Comparison of ENCODE assay signal across 22 mouse cellular contexts in the genomic region with DNA sequence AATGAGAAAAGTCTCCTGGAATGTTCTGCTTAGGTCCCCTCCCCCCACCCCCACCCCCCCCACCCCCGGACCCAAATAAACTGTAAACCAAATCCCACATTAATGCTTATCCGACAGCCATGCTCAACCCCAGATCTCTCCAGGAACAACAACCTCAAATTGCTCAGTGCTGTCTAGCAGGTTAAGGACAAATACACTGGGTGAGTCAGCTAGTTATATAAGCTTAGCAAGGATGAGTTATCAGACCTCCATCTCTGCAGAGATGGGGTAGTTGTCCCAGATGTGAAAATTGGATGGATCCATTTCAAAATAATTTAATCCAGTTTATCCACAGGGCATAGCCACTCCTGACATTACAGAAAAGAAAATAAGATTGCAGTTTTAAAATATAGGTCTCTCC.
DNase-seq lines count a peak whose midpoint lies in the region; ATAC-seq and TF ChIP-seq lines count a peak whose summit lies in the region.
"Had no signal": no experiment of that assay in that cellular context is flagged by ENCODE, and none has a peak within 500 bp of the region (broad histone marks: within the 10 kb centered on the region; RNA-seq: fewer than 3 reads in every experiment).

No protein-coding gene starts in this region.

- no peak overlapping the region for H3K9ac ChIP-seq in midbrain, embryonic 11.5 days (ENCODE audit: low read length)
- H3K9ac ChIP-seq in midbrain, embryonic 13.5 days (replicated peaks), result no peak overlapping the region
- H3K9ac ChIP-seq in liver, postnatal 0 days (replicated peaks), result no peak overlapping the region

- DNase-seq in frontal cortex, postnatal 14 days (ENCODE audit: low spot score in 2 of 2), result no peak
- peak; percentile 2 for DNase-seq in midbrain, embryonic 11.5 days (ENCODE audit: low spot score, missing footprints)
- peak; percentile 51 for DNase-seq in brain, adult 2 months (ENCODE audit: low read depth, low spot score)
- peak; percentile 3 for DNase-seq in telencephalon, adult 2 months (ENCODE audit: low read depth, low spot score)
- no peak for DNase-seq in liver, postnatal 0 days
- no peak for DNase-seq in embryonic facial prominence, embryonic 10.5 days (ENCODE audit: low spot score)
- DNase-seq: adrenal gland, adult 2 months; adrenal gland, adult 8-10 months; adrenal gland, postnatal 10 days; adrenal gland, postnatal 14 days; adrenal gland, postnatal 25 days; adrenal gland, postnatal 36 days; B cell, adult 2 months; cerebellum, adult 11 months; cerebellum, adult 11-12 months; cerebellum, adult 18-20 months had no signal

- H3K9me3 ChIP-seq in midbrain, embryonic 11.5 days (ENCODE audit: control insufficient read depth, low read length), result peaks cover 4% of the 10 kb centered on the region; the same call in 1 of the 2 replicates
- H3K9me3 ChIP-seq in midbrain, embryonic 13.5 days, result no peaks in the 10 kb centered on the region
- H3K9me3 ChIP-seq in liver, postnatal 0 days (ENCODE audit: low read length), result no peaks in the 10 kb centered on the region
- H3K9me3 ChIP-seq in embryonic facial prominence, embryonic 10.5 days, result 0 out of 2 replicates have a peak, but pooled peaks cover 7% of the 10 kb centered on the region

- no peak for TF ChIP-seq EP300 in liver, postnatal 0 days (IDR thresholded peaks at IDR 0.05; ENCODE audit: low read depth)

- no peak for TF ChIP-seq CTCF in liver, postnatal 0 days (IDR thresholded peaks at IDR 0.05; ENCODE audit: low read depth)

- no peaks in the 10 kb centered on the region for H3K27me3 ChIP-seq in midbrain, embryonic 11.5 days (ENCODE audit: control insufficient read depth, insufficient read depth, low read length)
- no peaks in the 10 kb centered on the region for H3K27me3 ChIP-seq in midbrain, embryonic 13.5 days
- no peaks in the 10 kb centered on the region for H3K27me3 ChIP-seq in liver, postnatal 0 days (ENCODE audit: insufficient read depth, low read length)
- no peaks in the 10 kb centered on the region for H3K27me3 ChIP-seq in embryonic facial prominence, embryonic 10.5 days (replicated peaks; ENCODE audit: low read depth, poor library complexity, severe bottlenecking)
- H3K27me3 ChIP-seq: CH12.LX, Patski had no signal

- WGBS in midbrain, embryonic 11.5 days, result 90% methylated on average over 2 of the region's 2 CpGs
- WGBS in midbrain, embryonic 13.5 days, result 88% methylated on average over 2 of the region's 2 CpGs
- WGBS in liver, postnatal 0 days (ENCODE audit: insufficient replicate concordance), result 85% methylated on average over 2 of the region's 2 CpGs
- 89% methylated on average over 2 of the region's 2 CpGs for WGBS in embryonic facial prominence, embryonic 10.5 days

- H3K4me3 ChIP-seq in midbrain, embryonic 11.5 days (ENCODE audit: low read depth, low read length), result no peak overlapping the region
- H3K4me3 ChIP-seq in midbrain, embryonic 13.5 days (replicated peaks), result no peak overlapping the region
- no peak overlapping the region for H3K4me3 ChIP-seq in liver, postnatal 0 days (ENCODE audit: low read depth, low read length)
- H3K4me3 ChIP-seq in embryonic facial prominence, embryonic 10.5 days, result no peak overlapping the region

- H3K4me2 ChIP-seq in midbrain, embryonic 11.5 days, result no peak overlapping the region
- no peak overlapping the region for H3K4me2 ChIP-seq in midbrain, embryonic 13.5 days (replicated peaks)
- H3K4me2 ChIP-seq in liver, postnatal 0 days (ENCODE audit: low read depth, low read length), result no peak overlapping the region

- ATAC-seq in frontal cortex, adult (ENCODE audit: low TSS enrichment), result peak; percentile 91
- ATAC-seq in midbrain, embryonic 11.5 days (ENCODE audit: low FRiP score), result no peak
- no peak for ATAC-seq in midbrain, embryonic 13.5 days
- no peak for ATAC-seq in liver, postnatal 0 days
- ATAC-seq: activated CD4-positive, CD25-positive, alpha-beta regulatory T cell, adult 4 months; CD4-positive, CD25-positive, alpha-beta regulatory T cell, adult 4 months; Patski had no signal

- no peaks in the 10 kb centered on the region for H3K36me3 ChIP-seq in midbrain, embryonic 11.5 days (ENCODE audit: control insufficient read depth, insufficient read depth, low read length)
- no peaks in the 10 kb centered on the region for H3K36me3 ChIP-seq in midbrain, embryonic 13.5 days
- H3K36me3 ChIP-seq in liver, postnatal 0 days (replicated peaks; ENCODE audit: insufficient read depth, low read length), result no peaks in the 10 kb centered on the region
- H3K36me3 ChIP-seq in embryonic facial prominence, embryonic 10.5 days (replicated peaks), result no peaks in the 10 kb centered on the region

- peaks cover 11% of the 10 kb centered on the region for H3K4me1 ChIP-seq in midbrain, embryonic 11.5 days (ENCODE audit: control insufficient read depth, insufficient read depth, low read length)
- H3K4me1 ChIP-seq in midbrain, embryonic 13.5 days (replicated peaks), result peaks cover 13% of the 10 kb centered on the region
- no peaks in the 10 kb centered on the region for H3K4me1 ChIP-seq in liver, postnatal 0 days (ENCODE audit: insufficient read depth)
- peaks cover 14% of the 10 kb centered on the region for H3K4me1 ChIP-seq in embryonic facial prominence, embryonic 10.5 days

- H3K27ac ChIP-seq in midbrain, embryonic 11.5 days (ENCODE audit: low read depth, low read length), result no peak overlapping the region
- H3K27ac ChIP-seq in midbrain, embryonic 13.5 days, result no peak overlapping the region
- no peak overlapping the region for H3K27ac ChIP-seq in liver, postnatal 0 days (ENCODE audit: low read depth)
- H3K27ac ChIP-seq in embryonic facial prominence, embryonic 10.5 days (replicated peaks), result no peak overlapping the region

Comparison
In these comparisons a context has a peak if more than half of its experiments do, and no peak if none do; other contexts are left out.
1. DNase-seq: peak in midbrain, embryonic 11.5 days (single experiment), brain, adult 2 months (single experiment) and telencephalon, adult 2 months (single experiment); none in frontal cortex, postnatal 14 days (0 of 2), liver, postnatal 0 days (single experiment) and embryonic facial prominence, embryonic 10.5 days (single experiment).